Mouse (Mus musculus) intestine, embryonic 14.5 days (tissue): ENCODE results near the gene Fbxo34. TPM values are rescaled to one million over a fixed set of nuclear protein-coding genes. Genes with fewer than 3 reads are reported as not detected.

Experiments used
- ATAC-seq: fragments of 200-750 bp; cut with Nextera tagmentation; replicated peaks from 2 replicates; pipeline ENCODE4 v1.8.0; 2017; ENCODE audit warnings: low read depth, moderate number of reproducible peaks, moderate TSS enrichment, moderate library complexity; ENCODE audit not compliant: low FRiP score, low TSS enrichment
- DNase-seq: peaks from one replicate; pipeline ENCODE4 v3.0.0-alpha.2; 2018; ENCODE audit warnings: low spot score
- H3K27ac ChIP-seq: fragments of 300-500 bp; sonication (generic); 2 replicates; pipeline ENCODE4 v1.5.1; 2014; ENCODE audit warnings: low read depth, mild to moderate bottlenecking, control low read depth
- H3K27me3 ChIP-seq: fragments of 300-500 bp; sonication (generic); replicated peaks from 2 replicates; pipeline ENCODE4 v1.6.1; 2014; ENCODE audit warnings: low read length, control low read depth; ENCODE audit not compliant: control insufficient read depth, insufficient read depth
- H3K36me3 ChIP-seq: fragments of 300-500 bp; sonication (generic); 2 replicates; pipeline ENCODE4 v1.6.1; 2014; ENCODE audit warnings: low read length, control low read depth; ENCODE audit not compliant: control insufficient read depth, insufficient read depth
- H3K4me1 ChIP-seq: fragments of 300-500 bp; sonication (generic); replicated peaks from 2 replicates; pipeline ENCODE4 v1.6.1; 2014; ENCODE audit warnings: low read length, control low read depth, mixed read lengths; ENCODE audit not compliant: control insufficient read depth, insufficient read depth
- H3K4me2 ChIP-seq: fragments of 300-500 bp; sonication (generic); 2 replicates; pipeline ENCODE4 v1.6.1; 2014; ENCODE audit warnings: low read length
- H3K4me3 ChIP-seq: fragments of 300-500 bp; sonication (generic); 2 replicates; pipeline ENCODE4 v1.5.1; 2014; ENCODE audit warnings: low read depth, low read length, control low read depth, mixed read lengths
- H3K9ac ChIP-seq: fragments of 300-500 bp; sonication (generic); 2 replicates; pipeline ENCODE4 v1.6.1; 2014; ENCODE audit warnings: mild to moderate bottlenecking, low read length
- H3K9me3 ChIP-seq: fragments of 300-500 bp; sonication (generic); 2 replicates; pipeline ENCODE4 v1.6.1; 2016; ENCODE audit warnings: low read length, control low read depth; ENCODE audit not compliant: control insufficient read depth
- WGBS: fragments of 180-500 bp; shearing (Covaris S2); extraction: QIAGEN DNeasy Blood & Tissue Kit; methylation state at CpG from one replicate; pipeline ENCODE4 v1.1.7; 2014; 5-methylcytosine and 5-hydroxymethylcytosine counted together
- polyA plus RNA-seq: library from polyadenylated mRNA; unstranded; fragments of >200 nt; fragmentation: Nextera tagmentation; extraction: Ambion mirVana; gene quantifications from 2 replicates; pipeline ENCODE4 v1.2.1, GENCODE M21; 2014

Gene Fbxo34
- polyA plus RNA-seq, 1 experiment from 2014 or later = 27.8 TPM

DNA sequence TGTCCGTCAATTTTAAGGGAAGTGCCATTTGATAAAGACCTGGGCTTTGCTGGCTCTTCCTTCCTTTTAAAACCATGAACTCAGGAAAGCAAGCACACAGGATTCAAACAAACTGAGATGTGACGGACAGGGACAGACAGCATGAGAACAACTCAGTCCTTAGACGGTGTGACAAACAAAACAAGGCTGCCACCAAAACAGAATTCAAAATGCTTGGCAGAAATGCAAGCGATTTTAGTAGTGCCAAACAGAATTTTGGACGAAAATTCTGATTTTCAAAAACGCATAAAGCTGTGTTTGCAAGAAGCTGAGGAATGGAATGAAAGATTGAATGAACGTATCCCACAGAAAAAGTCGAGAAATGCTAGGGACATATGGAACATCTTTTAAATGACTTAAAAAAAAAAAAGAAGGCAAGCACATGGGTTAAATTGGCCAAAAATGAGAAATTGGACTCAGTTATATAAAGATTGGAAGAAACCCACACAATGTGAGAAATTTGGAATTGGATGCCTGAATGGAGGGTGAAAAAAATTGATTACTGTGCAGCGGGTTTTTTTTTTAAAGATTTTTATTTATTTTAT is 12.7 kb downstream of the Fbxo34 start:
- DNase-seq (no peak), ATAC-seq (no peak)
- H3K27ac ChIP-seq = no peak overlapping the region
- no peak overlapping the region for H3K9ac ChIP-seq
- 79% methylated on average over 9 of the region's 9 CpGs for WGBS
- no peaks in the 10 kb centered on the region for H3K36me3 ChIP-seq
- H3K9me3 ChIP-seq = no peaks in the 10 kb centered on the region
- H3K4me2 ChIP-seq = no peak overlapping the region
- no peak overlapping the region for H3K4me3 ChIP-seq
- H3K27me3 ChIP-seq = no peaks in the 10 kb centered on the region
- no peaks in the 10 kb centered on the region for H3K4me1 ChIP-seq

DNA sequence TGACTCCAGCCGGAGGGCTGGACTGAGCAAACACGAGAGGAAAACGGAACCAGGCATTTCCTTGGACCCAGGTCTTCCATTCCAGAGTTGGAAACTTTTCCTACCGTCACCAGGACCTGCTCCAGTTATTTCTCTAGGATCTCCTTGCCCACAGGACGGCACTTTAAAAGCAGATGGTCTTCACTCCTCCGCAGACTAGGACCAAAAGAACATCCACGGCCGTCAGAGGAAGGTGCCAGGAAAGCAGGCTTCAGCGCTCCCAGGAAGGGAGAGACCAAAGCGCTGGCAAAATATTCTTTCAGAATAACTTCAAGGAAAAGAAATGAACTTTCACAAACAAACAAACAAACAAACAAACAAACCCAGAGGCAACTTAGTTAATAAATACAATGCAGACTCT is 14.2 kb downstream of the Fbxo34 start:
- Histone ChIP-seq H3K36me3 (no peaks in the 10 kb centered on the region), H3K4me3 (no peak overlapping the region), H3K9ac (no peak overlapping the region), H3K9me3 (no peaks in the 10 kb centered on the region), H3K27me3 (no peaks in the 10 kb centered on the region), H3K4me2 (no peak overlapping the region), H3K4me1 (no peaks in the 10 kb centered on the region), H3K27ac (no peak overlapping the region)
- ATAC-seq (no peak), DNase-seq (no peak)
- 79% methylated on average over 10 of the region's 10 CpGs for WGBS

DNA sequence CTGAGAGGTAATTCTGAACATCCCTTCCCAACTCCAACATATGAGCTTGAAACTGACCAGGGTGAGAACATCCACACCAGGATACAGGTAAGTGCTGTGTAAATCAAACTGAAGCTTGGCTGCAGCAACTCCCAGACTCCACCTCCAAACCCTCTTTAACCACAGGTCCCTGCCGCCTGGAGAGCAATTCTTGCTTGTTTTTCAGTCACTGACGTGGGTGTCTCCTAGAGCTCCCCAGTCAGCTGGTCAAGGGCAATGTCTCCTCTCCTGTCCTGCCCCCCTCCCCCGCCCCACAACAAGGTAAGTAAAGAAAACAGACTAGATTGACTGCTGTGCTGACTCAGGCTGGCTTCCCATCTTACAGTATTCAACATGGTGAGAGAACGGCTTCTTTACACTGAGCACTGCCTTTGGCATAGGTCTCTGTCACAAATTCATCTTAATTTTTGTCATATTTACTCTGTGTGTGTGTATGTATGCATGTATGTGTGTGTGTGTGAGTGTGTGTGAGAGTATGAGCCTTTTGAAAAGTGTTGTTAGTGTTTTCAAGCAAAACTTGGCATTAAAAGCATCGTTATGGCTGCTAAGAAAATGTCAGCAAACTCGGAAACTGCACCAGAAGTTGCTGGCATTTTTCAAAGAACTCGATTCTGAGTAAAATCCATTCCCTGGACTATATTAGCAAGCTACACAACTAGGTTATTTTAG is 15.4 kb downstream of the Fbxo34 start:
- DNase-seq (no peak), ATAC-seq (no peak)
- Histone ChIP-seq H3K4me3 (no peak overlapping the region), H3K9me3 (no peaks in the 10 kb centered on the region), H3K27ac (no peak overlapping the region), H3K36me3 (no peaks in the 10 kb centered on the region), H3K27me3 (no peaks in the 10 kb centered on the region), H3K9ac (no peak overlapping the region), H3K4me2 (no peak overlapping the region), H3K4me1 (no peaks in the 10 kb centered on the region)
- 46% methylated on average over 7 of the region's 7 CpGs for WGBS

DNA sequence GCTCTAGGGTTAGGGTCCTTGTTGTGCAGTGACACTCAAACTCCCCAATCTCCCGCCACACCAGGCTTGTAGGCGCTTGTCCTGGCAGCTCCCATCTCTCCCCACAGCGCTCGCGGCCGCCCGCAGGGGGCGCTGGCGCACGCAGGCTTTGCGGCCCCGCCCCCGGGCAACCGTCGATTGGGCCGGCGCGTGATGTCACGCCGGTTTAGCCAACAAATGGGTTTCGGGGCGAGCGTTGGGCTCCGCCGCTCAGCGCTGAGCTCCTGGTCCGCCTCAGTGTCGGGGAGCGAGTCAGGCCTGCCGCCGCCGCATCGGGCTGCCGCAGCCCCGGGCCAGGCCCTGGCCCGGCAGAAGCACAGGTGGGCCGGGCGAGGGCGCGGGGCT is 22.1 kb downstream of the Fbxo34 start:
- WGBS = 0% methylated on average over 39 of the region's 40 CpGs
- H3K4me2 ChIP-seq = peak overlapping the region; percentile 72

DNA sequence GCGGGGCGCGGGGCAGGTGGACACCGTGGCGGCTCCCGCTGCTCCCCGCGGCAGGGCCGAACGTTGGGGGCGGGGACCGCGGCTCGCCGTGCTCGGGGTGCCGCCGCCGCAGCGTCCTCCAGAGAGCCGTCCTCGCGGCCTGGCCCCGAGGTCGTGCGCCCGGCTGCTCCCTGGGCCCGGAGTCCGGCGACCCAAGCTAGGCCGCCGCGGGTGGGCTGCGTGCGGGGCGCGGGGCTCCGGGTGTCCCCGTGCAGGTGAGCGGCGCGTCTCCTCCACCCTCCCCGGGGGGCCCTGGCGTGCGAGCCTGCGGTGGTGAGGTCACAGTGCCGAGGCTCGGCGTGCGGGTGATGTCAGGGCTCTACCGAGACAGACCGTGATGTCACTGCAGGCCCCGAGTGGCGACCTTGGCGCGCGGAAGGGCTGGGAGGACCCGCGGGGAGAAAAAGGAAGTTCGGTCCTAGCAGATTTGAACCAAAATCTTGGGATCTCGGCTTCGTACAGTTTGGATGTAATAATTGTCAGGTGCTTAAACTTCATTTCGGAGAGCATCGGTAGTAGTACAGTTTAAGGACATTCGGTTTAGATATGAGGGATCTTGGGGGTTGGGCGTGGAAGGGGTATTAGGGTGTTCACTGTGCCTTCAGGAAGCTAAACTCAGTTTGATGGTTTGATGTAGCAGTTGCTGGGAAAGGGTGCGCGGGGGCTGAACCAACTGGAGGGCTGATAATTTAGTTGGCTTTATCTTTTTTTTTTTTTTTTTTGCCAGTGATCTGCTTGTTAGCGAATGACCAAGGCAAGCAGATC is 22.7 kb downstream of the Fbxo34 start:
- Histone ChIP-seq H3K4me3 (peak overlapping the region; percentile 83), H3K9me3 (no peaks in the 10 kb centered on the region), H3K4me2 (peak overlapping the region; percentile 72), H3K4me1 (0 out of 2 replicates have a peak, but pooled peaks cover 9% of the 10 kb centered on the region), H3K27ac (peak overlapping the region; percentile 80), H3K9ac (peak overlapping the region; percentile 82), H3K36me3 (no peaks in the 10 kb centered on the region), H3K27me3 (no peaks in the 10 kb centered on the region)
- 1% methylated on average over 56 of the region's 69 CpGs for WGBS
- ATAC-seq (peak; percentile 82), DNase-seq (peak; percentile 88)

More for the DNA sequence above, 22.1 kb downstream of the Fbxo34 start:
- Histone ChIP-seq H3K27ac (peak overlapping the region; percentile 80), H3K36me3 (no peaks in the 10 kb centered on the region), H3K27me3 (no peaks in the 10 kb centered on the region), H3K9me3 (no peaks in the 10 kb centered on the region), H3K4me1 (0 out of 2 replicates have a peak, but pooled peaks cover 9% of the 10 kb centered on the region), H3K9ac (peak overlapping the region; percentile 82), H3K4me3 (peak overlapping the region; percentile 83)
- peak; percentile 98 for DNase-seq
- ATAC-seq = peak; percentile 92

DNA sequence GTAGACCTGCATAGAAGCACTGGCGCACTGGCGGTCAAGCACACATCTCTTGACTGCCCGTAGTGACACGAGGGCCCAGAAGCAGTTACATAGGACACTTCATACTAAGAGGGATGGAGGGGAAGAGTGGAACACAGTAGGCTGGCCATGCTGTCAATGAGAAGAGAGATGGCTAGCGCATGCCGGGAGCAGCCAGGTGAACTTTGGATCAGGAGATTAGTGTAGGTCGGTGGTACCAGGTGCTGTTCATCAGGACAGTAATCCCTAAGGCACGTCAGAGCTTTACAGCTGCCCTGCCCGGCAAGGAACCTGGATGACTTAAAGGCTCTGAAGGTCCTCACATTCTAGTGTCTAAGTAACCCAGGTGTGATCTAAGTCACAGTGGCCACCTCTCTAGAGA is 23.7 kb downstream of the Fbxo34 start:
- Histone ChIP-seq H3K4me2 (peak overlapping the region; percentile 72), H3K36me3 (no peaks in the 10 kb centered on the region), H3K27me3 (no peaks in the 10 kb centered on the region), H3K27ac (no peak overlapping the region), H3K9me3 (no peaks in the 10 kb centered on the region), H3K9ac (no peak overlapping the region), H3K4me3 (no peak overlapping the region), H3K4me1 (0 out of 2 replicates have a peak, but pooled peaks cover 9% of the 10 kb centered on the region)
- DNase-seq (peak; percentile 55), ATAC-seq (0 out of 2 replicates have a peak, but pooled peaks have one; percentile 25)
- 65% methylated on average over 9 of the region's 9 CpGs for WGBS

DNA sequence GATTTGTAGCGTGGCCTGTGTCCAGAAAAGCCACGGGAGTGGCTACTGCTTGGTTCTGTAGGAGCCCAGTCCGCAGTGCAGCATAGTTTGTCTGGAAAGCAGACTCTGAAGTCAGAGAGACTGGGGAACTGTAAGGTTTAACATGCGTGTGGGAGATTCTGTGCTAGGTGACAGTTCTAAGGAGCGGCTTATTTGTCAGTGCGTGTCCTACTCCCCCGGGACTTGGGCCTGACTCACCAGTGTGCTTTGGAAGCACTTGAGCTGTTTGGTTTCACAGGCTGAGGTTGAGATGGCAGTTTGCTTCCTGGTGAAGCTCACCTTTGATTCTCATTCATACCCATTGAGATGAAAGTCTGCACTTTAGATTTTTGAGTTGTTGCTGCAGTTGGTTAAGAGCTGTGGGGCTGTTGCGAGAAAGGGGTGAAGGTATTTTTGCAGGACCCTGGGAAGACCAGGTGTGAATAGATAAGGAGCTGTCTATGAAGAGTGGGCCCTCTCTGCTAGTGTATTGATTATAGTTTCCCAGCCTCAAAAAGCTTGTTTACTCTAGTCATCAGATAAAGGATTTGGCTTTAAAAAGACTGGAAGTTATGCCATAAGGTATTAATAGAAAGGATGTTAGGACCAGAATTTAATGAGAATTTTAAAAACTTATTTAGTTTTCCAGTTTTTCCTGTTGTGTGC is 24.5 kb downstream of the Fbxo34 start:
- ATAC-seq (no peak), DNase-seq (no peak)
- no peak overlapping the region; the same call in 1 of the 2 replicates for H3K4me2 ChIP-seq
- H3K27ac ChIP-seq = no peak overlapping the region
- no peaks in the 10 kb centered on the region for H3K36me3 ChIP-seq
- no peaks in the 10 kb centered on the region for H3K27me3 ChIP-seq
- H3K4me1 ChIP-seq = 0 out of 2 replicates have a peak, but pooled peaks cover 9% of the 10 kb centered on the region
- WGBS = 83% methylated on average over 8 of the region's 8 CpGs
- no peak overlapping the region for H3K4me3 ChIP-seq
- H3K9ac ChIP-seq = no peak overlapping the region
- no peaks in the 10 kb centered on the region for H3K9me3 ChIP-seq

DNA sequence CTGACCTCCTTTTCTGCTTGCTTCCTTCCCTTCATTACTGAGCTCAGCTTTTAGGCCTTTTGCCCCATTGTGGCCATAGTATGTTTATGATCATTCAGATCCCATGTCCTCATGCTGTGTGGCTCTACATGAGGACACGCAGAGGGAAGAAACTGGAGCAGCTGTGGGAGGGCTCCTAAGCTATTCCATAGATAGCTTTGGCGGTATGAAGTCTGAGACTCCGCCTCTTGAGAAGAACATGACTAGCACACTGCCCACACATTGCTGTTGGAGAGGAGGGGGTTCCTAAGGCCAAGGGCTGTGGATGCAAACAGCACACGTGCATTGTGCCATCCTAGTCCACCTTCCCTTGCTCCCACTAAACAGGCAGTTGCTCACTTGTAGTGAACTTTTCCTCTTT is 26.0 kb downstream of the Fbxo34 start:
- H3K4me2 ChIP-seq = no peak overlapping the region
- H3K9me3 ChIP-seq = no peaks in the 10 kb centered on the region
- H3K4me3 ChIP-seq = no peak overlapping the region
- WGBS = 86% methylated on average over 4 of the region's 4 CpGs
- H3K4me1 ChIP-seq = 0 out of 2 replicates have a peak, but pooled peaks cover 9% of the 10 kb centered on the region
- ATAC-seq = no peak
- no peak overlapping the region for H3K27ac ChIP-seq
- no peaks in the 10 kb centered on the region for H3K27me3 ChIP-seq
- no peaks in the 10 kb centered on the region for H3K36me3 ChIP-seq
- H3K9ac ChIP-seq = no peak overlapping the region
- no peak for DNase-seq
